Mouse (Mus musculus): Measurements from ENCODE around the gene Adamts13.

Adamts13 gene

DNA sequence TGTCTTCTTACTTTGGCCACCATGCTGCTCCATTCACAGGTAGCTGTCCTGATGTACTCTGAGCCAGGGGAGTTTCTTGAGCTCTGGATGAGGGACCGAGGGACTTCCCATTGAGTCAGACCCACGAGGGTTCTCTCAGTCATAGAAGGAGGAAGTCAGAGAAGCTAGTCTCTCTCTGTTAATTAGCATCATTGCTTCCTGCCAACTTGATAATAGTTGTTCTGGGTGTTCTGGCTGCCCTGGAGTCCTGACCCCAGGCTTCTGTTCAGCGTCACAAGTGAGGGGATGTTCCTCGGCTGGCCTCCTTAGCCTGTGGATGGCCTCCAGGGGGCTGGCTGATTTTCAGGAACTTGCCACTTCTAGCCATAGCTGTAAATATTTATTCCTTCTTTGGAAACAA lies 744 bp downstream of the Adamts13 start:
- no peak for DNase-seq

DNA sequence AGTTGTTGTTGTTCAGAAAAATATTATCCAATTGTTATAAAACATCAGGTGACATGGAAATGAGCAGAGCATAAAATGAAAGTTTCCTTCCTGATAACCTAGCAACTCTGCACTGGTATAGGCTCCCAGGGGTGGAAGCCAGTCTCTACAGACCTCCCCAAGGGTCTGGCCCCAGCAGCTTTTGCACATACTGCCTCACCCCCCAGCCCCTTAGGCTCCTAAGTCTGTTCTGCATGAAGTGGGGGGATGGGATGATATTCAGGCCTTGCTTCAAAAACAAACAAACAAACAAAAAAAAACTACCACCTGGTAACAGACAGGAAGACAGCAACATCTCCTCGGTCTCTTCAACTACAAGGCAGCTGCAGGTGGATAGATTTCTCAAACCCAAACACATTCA lies 7.1 kb downstream of the Adamts13 start:
- DNase-seq: no peak

DNA sequence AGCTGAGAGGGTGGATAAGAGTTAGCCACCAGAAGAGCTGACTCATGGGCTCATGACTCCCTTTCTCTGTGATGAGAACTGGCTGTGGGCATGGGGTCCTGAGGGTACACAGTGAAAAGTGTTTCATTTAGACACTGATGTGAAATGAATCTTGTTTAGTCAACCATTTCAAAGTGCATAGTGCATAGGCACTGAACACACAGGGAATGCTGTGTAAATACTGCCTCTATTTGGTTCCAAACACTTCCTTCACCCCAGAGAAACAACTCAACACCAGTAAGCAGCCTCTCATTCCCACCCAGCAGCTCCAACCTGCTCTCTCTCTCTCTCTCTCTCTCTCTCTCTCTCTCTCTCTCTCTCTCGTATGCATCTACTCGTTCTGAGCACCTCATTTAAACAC lies 11.0 kb downstream of the Adamts13 start:
- DNase-seq: no peak

DNA sequence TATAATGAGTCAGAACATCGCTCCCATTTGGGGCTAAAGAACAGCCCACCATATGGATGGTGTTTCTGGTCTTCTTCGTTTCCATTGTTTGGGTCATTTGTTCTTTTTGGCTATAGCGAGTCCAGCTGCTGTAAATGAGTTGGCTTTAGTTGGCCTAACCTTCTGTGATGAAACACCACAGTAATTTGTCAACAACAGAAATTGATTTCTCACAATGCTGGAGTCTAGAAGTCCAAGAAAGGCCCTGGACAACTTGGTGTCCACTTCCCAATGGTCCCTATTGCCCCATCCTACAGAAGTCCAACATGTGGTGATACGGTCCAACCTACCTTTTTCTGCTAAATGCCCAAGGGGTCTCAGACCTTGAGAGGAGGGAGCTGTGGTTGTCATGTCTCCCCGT lies 11.4 kb downstream of the Adamts13 start:
- no peak for DNase-seq

DNA sequence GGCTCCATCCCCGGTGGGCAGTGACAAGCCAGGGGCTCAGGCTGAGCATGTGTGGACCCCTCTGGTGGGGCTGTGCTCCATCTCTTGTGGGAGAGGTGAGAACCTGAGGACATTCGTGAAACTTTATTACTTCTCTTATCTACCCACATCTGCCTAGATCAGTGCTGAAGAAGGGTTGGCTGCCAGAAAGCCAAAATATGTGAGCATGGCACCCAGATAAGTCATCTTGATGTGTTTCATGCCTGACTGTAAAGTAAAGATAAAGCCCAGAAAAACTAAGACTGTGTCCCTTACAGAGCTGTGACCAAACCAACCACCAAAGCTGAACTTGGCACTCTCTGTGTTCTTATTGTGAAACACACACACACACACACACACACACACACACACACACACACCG lies 20.7 kb downstream of the Adamts13 start:
- no peak for DNase-seq

DNA sequence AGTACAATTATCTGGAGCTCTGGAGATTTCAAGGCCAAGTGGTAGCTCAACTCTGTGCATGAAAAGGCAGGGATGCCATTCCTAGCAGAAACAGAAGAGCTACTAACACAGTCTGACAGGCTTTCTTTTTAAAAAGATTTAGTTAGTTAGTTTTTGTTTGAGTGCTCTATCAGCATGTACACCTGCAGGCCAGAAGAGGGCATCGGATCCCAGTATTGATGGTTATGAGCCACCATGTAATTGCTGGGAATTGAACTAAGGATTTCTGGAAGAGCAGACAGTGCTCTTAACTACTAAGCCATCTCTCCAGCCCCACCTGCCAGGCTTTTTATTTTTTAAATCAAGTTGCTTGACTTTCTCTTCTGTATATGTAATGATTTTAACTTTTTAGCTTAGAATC lies 24.3 kb downstream of the Adamts13 start:
- DNase-seq: no peak

DNA sequence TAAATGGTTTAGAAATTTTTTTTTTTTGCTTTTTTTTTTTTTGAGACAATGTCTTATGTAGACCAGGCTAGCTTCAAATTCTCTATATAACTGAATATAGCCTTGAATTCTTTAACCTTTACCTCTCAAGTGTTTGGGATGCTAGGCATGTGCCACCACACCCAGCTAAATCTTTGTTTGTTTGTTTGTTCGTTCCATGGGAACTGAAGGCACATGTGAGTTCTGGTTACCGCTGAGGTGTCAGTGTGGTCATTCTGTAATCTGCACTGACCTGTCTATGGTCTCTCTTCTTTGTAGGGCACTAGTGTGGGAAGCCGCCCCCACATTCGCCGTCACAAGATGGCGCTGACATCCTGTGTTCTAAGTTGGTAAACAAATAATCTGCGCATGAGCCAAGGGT lies 24.8 kb downstream of the Adamts13 start:
- DNase-seq: no peak

DNA sequence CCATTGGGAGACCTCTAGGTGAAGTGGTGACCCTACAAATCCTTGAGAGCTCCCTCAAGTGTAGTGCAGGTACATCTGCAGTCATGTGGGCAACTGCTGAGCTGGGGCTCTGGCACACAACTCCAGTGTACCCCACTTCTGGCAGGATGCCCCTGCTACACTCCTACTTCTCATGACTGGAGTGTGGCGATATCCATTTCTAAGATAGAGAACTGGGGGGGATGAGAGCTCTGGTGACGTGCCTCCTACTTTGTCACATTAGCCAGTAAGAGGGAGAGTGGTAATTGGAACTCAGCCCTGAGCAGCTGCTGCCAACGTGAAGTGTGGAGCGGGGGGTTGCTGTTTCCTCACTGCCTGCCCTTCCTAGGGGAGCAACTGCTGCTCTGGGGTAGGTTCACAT lies 33.0 kb downstream of the Adamts13 start:
- no peak for DNase-seq

DNA sequence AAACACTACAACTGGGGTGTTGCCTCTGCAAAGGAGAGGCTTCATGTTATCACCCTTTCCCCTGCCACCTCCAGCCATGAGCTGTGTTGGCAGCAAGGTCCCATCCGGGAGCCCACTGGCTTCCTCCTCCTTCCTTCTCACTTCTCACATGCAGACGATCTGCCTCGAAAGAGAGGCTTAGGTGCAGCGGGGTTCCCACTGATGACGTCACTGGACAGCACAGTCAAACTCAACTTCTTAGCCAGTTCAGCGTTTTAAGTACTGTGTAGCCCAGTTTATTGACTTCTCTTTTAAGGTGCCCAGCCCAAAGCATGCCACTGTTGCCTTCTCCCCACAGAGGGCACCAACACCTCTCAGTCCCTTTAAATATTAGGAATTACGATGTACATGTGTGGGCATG lies 34.5 kb downstream of the Adamts13 start:
- DNase-seq: no peak

DNA sequence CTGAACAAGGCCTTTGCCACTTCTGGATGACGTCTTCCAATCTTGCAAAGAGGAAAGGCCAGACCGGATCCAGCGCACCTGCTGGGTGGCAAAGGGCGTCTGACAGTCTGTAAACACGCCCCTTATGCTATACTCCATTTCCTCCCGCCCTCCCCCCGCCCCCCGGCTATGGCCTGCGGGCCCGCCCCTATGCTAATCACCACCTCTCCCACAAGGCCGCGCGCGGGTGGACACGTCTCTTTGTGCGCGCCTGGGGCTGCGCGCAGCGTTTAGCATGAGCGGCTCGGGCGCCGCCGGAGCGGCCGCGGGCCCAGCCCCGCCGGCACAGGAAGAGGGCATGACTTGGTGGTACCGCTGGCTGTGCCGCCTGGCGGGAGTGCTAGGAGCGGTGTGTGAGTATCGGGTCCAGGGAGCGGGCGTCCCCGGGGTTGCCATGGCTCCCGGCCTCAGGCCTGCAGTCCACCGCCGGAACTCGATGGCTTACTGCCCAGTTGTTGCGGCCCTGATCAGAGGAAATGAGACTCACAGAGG lies 36.6 kb downstream of the Adamts13 start, which contains the start of gene Cacfd1:
Cacfd1 (plus strand) TSS at position 213 of the 531 bp plus-strand sequence.
- DNase-seq: peak; percentile 86 to 89

DNA sequence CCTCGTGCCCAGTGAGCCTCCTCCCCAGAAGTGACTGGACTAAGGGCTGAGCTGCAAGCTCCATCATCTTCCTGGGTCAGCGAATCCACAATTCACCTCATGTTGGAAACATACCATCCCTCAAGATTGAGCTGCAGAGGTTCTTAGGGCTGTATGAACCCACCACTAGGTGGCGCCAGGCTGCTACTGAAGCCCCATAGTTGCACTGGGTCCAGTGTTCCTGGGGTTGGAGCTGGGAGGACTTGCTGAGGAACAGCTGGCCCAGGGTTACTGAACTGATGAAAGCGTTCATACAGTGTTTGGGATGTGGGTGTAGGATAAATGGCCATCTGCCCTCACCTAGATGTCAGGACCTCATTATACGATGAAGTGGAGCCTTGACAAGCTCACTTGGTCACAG lies 44.6 kb downstream of the Adamts13 start:
- DNase-seq: peak; percentile 53 to 69

DNA sequence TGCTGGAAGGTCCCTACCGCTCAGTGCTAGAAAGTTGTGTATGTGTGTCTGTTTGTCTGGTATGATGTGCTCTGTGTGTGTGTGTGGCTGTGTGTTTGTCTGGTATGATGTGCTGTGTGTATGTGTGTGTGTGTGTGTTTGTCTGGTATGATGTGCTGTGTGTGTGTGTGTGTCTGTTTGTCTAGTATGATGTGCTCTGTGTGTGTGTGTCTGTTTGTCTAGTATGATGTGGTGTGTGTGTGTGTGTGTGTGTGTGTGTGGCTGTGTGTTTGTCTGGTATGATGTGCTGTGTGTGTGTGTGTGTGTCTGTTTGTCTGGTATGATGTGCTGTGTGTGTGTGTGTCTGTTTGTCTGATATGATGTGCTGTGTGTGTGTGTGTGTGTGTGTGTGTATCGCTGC lies 46.3 kb downstream of the Adamts13 start:
- DNase-seq: no peak

DNA sequence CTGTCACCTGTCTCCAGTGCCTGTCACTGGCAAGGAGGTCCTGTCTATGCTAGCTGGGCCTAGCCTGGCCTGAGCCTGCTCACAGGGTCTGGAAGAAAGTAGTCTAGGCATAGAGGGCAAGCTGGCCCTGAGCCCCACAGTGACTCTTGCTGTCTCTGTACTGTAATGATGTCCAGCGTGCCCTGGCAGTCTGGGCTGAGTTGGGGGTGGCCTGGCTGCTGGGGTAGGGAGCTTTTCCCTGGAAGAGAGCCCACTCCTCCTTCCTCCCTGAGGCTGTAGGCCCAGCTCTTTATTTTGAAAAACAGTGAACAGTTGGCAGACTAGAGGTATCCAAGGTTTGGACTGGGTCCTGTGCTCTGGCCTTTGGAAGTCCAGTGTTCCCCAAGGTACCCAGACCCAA lies 47.9 kb downstream of the Adamts13 start:
- DNase-seq: no peak

DNA sequence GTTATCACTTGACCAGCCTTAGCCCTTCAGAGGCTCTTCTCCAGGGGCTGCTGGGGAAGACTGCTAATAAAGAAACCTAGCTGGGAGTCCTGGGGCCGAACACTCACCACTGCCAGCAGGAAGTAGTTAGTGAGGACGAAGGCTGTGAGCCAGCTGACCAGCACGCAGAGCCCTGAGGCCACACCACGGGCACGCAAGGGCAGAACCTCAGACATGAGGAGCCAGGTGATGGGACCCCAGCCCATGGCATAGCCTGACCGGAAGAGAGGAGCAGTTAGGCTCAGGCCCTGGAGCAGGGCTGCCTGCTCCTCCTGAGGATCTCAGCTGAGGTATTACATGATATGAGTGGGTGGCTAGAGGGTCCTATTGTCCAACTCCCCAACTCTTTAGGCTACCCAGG lies 49.4 kb downstream of the Adamts13 start:
- DNase-seq: no peak

DNA sequence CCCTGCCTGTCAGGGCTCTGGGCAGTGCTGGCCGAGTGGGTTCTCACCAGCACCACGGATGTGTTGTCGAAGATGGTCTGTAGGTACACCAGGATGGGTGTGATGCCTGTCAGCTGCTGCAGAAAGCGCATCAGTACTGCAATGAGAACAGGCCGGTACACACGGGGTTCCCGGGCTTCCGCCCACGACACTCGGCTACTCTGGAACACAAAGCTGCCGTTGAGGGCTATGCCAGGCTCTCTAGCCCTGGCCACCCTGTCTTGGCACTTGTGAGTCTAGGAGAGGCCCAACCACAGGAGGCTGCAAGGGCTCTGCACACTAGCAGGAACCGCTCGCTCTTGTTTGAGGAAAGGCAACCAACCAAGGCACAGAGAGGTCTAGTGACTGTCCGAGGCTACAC lies 50.9 kb downstream of the Adamts13 start:
- DNase-seq: no peak

DNA sequence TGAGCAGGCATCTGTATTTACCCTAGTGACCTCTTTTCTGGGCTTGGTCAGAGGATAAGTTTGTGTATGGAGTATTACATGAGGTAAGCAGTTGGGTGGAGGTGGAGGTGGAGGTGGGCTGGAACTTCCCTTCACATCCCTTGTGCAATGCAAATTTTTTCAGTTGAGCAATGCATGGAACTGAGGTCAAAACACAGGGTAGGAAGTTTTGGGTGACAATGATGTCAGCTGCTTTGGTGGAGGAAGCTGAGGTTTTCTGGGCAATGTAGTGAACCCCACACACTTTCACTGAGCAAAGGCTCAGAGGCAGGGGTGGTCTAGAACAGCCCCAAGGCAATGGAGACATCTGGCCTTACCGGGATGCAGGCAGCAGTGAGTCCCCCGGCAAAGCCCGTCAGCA lies 52.3 kb downstream of the Adamts13 start:
- DNase-seq: peak in 1 of 2 experiments; percentile 42

DNA sequence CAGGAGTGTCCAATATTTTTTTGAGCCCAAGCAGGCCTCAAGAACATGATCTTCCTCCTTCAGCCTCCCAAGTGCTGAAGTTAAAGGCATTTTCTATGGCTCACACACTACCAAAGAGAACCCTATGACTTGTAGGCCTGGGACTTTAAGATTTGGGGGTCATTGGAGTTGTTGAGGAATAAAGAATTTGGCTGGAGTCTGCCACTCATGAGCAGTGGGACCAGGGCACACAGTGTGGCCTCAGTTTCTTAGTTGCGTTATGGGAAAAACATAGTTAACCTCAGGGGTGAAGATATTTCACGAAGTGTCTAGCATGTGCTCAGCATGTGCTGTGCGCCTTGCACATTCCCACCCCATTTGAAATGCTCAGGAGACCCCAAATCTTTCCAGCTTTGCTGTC lies 53.1 kb downstream of the Adamts13 start:
- no peak for DNase-seq

DNA sequence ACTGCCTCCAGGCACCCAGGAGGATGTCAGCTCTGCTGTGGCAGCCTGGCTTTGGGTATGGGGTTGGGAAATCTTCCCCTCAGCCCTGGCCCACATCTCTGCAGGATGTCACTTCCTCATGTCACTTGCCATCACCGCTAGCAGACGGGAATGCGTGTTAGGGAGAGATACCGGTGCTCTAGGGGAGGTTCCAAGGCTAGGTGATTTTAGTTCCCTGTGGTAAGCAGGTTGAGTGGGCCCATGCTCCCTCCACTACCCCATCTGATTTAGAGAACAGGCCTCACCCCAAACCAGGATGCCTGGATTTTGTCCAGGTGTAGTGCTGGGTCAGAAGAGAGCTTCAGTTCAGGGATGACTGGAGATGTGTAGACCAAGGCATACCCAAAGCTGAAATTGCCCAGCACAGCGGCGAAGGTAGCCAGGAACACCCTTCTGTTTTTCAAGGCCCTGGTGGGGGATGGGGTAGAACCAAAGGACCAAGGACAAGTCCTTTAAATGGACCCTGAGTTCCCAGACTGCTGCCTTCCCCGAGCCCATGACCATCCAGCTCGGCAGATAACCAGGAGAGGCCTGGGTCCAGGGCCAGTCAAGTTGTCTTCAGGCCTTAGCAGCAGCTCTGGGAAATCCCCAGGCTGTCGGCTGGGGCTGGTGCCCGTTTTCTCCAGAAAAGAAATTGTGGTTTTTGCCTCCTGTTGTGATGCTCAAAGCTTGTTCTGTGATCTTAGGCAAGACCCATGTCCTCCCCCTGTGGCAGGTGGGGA lies 53.8 kb downstream of the Adamts13 start:
- no peak for DNase-seq

DNA sequence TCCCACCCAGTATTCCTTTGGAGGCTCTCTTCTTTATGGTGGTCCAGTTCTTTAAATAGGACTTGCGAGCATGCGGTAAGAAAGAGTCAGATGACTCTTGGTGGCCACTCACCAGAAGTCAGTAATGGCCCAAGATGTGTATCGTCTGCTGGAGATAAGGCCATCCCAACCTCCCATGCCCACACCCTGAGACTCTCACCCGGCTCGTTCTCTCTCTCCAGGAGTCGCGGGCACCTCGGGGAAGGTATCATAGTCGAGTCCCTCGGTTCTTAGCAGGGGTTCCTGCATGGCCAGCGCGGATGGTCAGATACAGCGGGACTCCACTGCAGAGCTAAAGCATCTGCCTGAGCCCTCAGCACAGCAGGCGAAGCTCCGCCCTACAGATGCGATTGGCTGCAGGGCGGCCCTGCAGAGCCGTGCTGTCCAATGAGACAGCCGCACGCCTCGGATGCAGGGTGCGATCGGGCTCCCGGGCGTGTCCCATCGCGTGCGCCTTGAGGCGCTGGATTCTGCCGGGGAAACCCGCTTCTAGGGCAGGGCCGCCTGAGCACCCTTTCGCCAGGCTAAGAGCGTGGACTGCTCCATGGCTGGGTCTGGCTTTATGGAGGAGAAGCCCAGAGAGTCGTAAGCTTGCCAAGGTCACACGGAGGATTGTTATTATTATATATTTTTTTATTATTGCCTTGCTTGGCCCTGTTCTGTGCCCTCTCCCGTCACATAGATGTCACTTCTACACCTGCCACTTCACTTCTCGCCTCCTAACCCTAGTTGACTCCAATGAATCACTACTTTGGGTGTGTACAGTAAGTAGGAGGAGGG lies 54.6 kb downstream of the Adamts13 start, which contains the start of gene Slc2a6:
Slc2a6 (minus strand) TSS at position 381 of the 819 bp plus-strand sequence.
- peak; percentile 88 to 90 for DNase-seq

DNA sequence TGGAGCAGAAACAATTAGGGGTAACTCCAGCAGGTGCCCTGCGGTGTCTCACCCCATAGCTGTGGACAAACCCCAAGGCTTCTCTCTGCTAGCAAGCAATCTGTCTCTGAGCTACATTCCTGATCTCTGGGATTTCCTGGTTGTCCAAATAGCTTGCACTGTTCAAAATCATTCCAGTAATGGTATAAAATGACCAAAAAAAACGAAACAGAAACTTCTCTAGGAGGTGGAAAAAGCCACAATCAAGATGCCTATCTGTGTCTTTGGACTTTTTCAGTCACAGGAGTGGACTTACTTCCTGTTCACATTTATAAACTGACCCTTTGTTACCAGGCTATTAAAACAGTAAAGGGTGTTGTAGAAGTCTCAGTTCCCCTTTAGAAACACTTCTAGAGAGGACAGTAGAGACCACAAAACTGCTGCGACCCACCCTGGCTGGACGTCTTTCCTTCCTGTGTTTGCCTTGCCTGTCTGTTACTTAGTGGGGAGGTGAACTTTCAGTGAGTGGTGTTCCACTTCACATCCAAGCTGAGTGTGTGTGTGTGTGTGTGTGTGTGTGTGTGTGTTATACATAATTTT lies 55.3 kb downstream of the Adamts13 start:
- peak in 1 of 2 experiments; percentile 36 for DNase-seq

DNA sequence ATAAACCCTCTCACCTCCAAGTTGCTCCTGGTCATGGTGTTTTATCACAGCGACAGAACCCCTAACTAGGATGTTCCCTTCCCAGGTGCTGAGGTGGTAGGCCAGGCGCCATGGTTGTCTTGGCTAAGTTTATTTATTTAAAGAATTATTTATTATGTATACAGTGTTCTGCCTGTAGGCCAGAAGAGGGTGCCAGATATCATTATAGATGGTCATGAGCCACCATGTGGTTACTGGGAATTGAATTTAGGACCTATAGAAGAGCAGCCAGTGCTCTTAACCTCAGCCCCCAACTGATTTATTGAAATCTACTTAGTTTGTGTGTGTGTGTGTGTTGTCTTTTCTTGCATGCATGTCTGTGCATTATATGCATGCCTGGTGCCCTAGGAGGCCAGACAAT lies 59.1 kb downstream of the Adamts13 start:
- DNase-seq: no peak

DNA sequence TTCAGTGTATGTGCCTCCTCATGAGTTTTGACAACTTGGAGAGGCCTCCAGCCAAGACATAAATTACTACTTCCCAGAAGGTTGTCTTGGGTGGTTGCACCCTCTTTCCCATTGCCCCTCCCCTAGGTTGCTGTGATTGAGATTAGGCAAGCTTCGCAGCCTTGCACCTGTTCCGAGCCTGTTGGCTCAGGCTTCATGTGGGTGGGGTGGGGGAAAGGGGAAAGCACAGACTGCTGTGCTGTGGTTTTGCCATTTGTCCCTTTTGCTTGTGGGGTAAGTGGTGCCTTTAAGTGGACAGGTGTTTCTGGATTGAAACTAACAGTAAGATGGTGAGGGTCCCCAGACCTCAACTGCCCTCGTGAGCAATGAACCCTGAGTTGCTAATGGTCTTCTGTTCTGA lies 62.8 kb downstream of the Adamts13 start:
- DNase-seq: peak in 1 of 2 experiments; percentile 2

DNA sequence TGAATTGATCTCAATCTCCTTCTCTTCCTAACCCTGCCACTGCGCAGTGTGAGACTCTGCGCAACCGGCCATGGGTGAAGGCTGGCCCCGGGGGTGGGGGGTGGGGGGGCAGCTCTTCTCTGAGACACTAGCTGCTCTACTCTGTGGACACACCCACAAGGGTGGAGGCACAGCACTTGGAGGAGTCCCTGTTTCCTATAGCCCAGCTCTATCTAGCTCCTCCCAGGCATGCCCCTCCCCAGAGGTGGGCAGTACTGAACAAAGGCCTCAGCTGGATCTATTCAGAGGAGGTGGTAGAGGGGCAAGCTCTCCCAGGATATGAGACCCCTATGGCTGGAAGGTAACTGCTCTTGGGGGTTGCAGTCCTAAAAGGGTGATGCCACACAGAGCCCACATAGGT lies 63.8 kb downstream of the Adamts13 start:
- no peak for DNase-seq

Data from lung, adult 18-20 months (tissue).